Mouse (Mus musculus) embryonic fibroblast, embryonic 13.5 days (primary cell): ENCODE data around the gene Arid5b. TPM values are rescaled to one million over a fixed set of nuclear protein-coding genes. Genes with fewer than 3 reads are reported as not detected.
A peak's percentile ranks its signal among the peaks of the same experiment; 100 is the strongest.

Experiments
- H3K27ac ChIP-seq: 2 replicates; pipeline ENCODE4 v1.5.1; 2012; ENCODE audit warnings: low read length, control low read depth, inconsistent platforms; ENCODE audit not compliant: insufficient read depth
- H3K4me1 ChIP-seq: 2 replicates; pipeline ENCODE4 v1.6.1; 2011; ENCODE audit warnings: low read length; ENCODE audit not compliant: control insufficient read depth, insufficient read depth
- H3K4me3 ChIP-seq: 2 replicates; pipeline ENCODE4 v1.5.1; 2011; ENCODE audit warnings: mild to moderate bottlenecking, control low read depth, low read length; ENCODE audit not compliant: insufficient read depth
- CTCF ChIP-seq: IDR thresholded peaks from 2 replicates; pipeline ENCODE4 v1.5.1; 2011; ENCODE audit warnings: mild to moderate bottlenecking, control low read depth, low read length, moderate library complexity, borderline replicate concordance; ENCODE audit not compliant: insufficient read depth
- POLR2A ChIP-seq: IDR thresholded peaks from 2 replicates; pipeline ENCODE4 v1.6.1; 2011; ENCODE audit warnings: low read depth, mild to moderate bottlenecking, control low read depth, low read length, moderate library complexity
- polyA plus RNA-seq: library from polyadenylated mRNA; stranded (reverse); fragments of >200 nt; gene quantifications from 2 replicates; pipeline ENCODE4 v1.2.4, GENCODE M21; 2011; ENCODE audit warnings: low read depth; ENCODE audit not compliant: missing spikeins, insufficient read length

Arid5b gene
- polyA plus RNA-seq, 1 experiment, result 80.2 TPM

- peaks cover 26% of the 10 kb centered on the region for H3K4me1 ChIP-seq
- H3K4me3 ChIP-seq, result no peak overlapping the region
- H3K27ac ChIP-seq, result peak overlapping the region; percentile 99
- no peak for TF ChIP-seq POLR2A
- no peak for TF ChIP-seq CTCF
Measured at GRCm38 (mm10) chr10:68146842-68147241, 131.7 kb downstream of the Arid5b start.

- peak overlapping the region; percentile 99 for H3K27ac ChIP-seq
- TF ChIP-seq CTCF, result no peak
- TF ChIP-seq POLR2A, result no peak
- H3K4me1 ChIP-seq, result peaks cover 26% of the 10 kb centered on the region
- H3K4me3 ChIP-seq, result no peak overlapping the region
Measured at GRCm38 (mm10) chr10:68145286-68145950, 133.1 kb downstream of the Arid5b start.

- TF ChIP-seq POLR2A (no peak), CTCF (no peak)
- Histone ChIP-seq H3K4me1 (peaks cover 21% of the 10 kb centered on the region), H3K4me3 (no peak overlapping the region), H3K27ac (peak overlapping the region; percentile 50)
Measured at GRCm38 (mm10) chr10:68142501-68142900, 136.0 kb downstream of the Arid5b start.

- TF ChIP-seq CTCF (no peak), POLR2A (no peak)
- Histone ChIP-seq H3K4me1 (peaks cover 25% of the 10 kb centered on the region), H3K27ac (peak overlapping the region; percentile 82), H3K4me3 (no peak overlapping the region)
Measured at GRCm38 (mm10) chr10:68141567-68141966, 137.0 kb downstream of the Arid5b start.

GRCm38 (mm10) chr10:68140871-68141270 is 137.7 kb downstream of the Arid5b start:
- Histone ChIP-seq H3K4me3 (no peak overlapping the region), H3K27ac (peak overlapping the region; percentile 91), H3K4me1 (peaks cover 20% of the 10 kb centered on the region)
- TF ChIP-seq CTCF, result no peak
- no peak for TF ChIP-seq POLR2A

- no peak overlapping the region for H3K4me3 ChIP-seq
- TF ChIP-seq CTCF, result no peak
- peaks cover 15% of the 10 kb centered on the region for H3K4me1 ChIP-seq
- peak overlapping the region; percentile 91 for H3K27ac ChIP-seq
Measured at GRCm38 (mm10) chr10:68140306-68140705, 138.2 kb downstream of the Arid5b start.

- Histone ChIP-seq H3K27ac (peak overlapping the region; percentile 94; the same call in 1 of the 2 replicates), H3K4me1 (peaks cover 15% of the 10 kb centered on the region; the same call in 1 of the 2 replicates), H3K4me3 (no peak overlapping the region)
- no peak for TF ChIP-seq CTCF
- TF ChIP-seq POLR2A, result no peak
Measured at GRCm38 (mm10) chr10:68138123-68138522, 140.4 kb downstream of the Arid5b start.

GRCm38 (mm10) chr10:68137151-68137833 is 141.2 kb downstream of the Arid5b start:
- peak overlapping the region; percentile 94 for H3K27ac ChIP-seq
- H3K4me3 ChIP-seq, result no peak overlapping the region
- TF ChIP-seq CTCF (no peak), POLR2A (no peak)
- peaks cover 20% of the 10 kb centered on the region; the same call in 1 of the 2 replicates for H3K4me1 ChIP-seq

GRCm38 (mm10) chr10:68136480-68137083 is 142.0 kb downstream of the Arid5b start:
- Histone ChIP-seq H3K4me1 (peaks cover 22% of the 10 kb centered on the region; the same call in 1 of the 2 replicates), H3K4me3 (peak overlapping the region; percentile 86), H3K27ac (peak overlapping the region; percentile 94)
- TF ChIP-seq POLR2A (peak; percentile 88), CTCF (no peak)

GRCm38 (mm10) chr10:68136051-68136450 is 142.5 kb downstream of the Arid5b start:
- Histone ChIP-seq H3K27ac (peak overlapping the region; percentile 94), H3K4me3 (peak overlapping the region; percentile 86), H3K4me1 (peaks cover 27% of the 10 kb centered on the region)
- TF ChIP-seq CTCF (no peak), POLR2A (no peak)

GRCm38 (mm10) chr10:68135416-68135815 is 143.1 kb downstream of the Arid5b start:
- Histone ChIP-seq H3K4me3 (peak overlapping the region; percentile 86), H3K4me1 (peaks cover 29% of the 10 kb centered on the region), H3K27ac (peak overlapping the region; percentile 94)
- TF ChIP-seq CTCF (no peak), POLR2A (peak; percentile 27; the same call in 1 of the 2 replicates)
